Mouse (Mus musculus) CH12.LX (cell line): ENCODE data around the gene Spata18.

Source experiments
- CHD2 ChIP-seq: IDR thresholded peaks from 2 replicates; pipeline ENCODE4 v1.6.1; 2011; ENCODE audit warnings: low read length, improper control_type of control experiment
- CTCF ChIP-seq, 2 experiments: IDR thresholded peaks in 1 of 2; conservative IDR thresholded peaks in 1 of 2; 2 replicates each; pipeline ENCODE4 v1.5.1; 2011 to 2012; ENCODE audit warnings: low read depth in 2 of 2, low read length in 2 of 2, improper control_type of control experiment in 1 of 2, inconsistent platforms in 1 of 2, mild to moderate bottlenecking in 1 of 2, moderate library complexity in 1 of 2
- ELF1 ChIP-seq: IDR thresholded peaks from 2 replicates; pipeline ENCODE4 v1.6.1; 2014; ENCODE audit warnings: low read depth, mild to moderate bottlenecking, inconsistent platforms, low read length, improper control_type of control experiment
- EP300 ChIP-seq: IDR thresholded peaks from 2 replicates; pipeline ENCODE4 v1.6.1; 2011; ENCODE audit warnings: low read length, improper control_type of control experiment
- GABPA ChIP-seq: IDR thresholded peaks from 2 replicates; pipeline ENCODE4 v1.6.1; 2012; ENCODE audit warnings: low read depth, low read length, improper control_type of control experiment, inconsistent platforms; ENCODE audit not compliant: insufficient replicate concordance
- JUND ChIP-seq: conservative IDR thresholded peaks from 2 replicates; pipeline ENCODE4 v1.6.1; 2011; ENCODE audit warnings: low read depth, low read length, improper control_type of control experiment
- MXI1 ChIP-seq: IDR thresholded peaks from 2 replicates; pipeline ENCODE4 v1.6.1; 2011; ENCODE audit warnings: mild to moderate bottlenecking, low read depth, low read length, improper control_type of control experiment
- POLR2A ChIP-seq: IDR thresholded peaks from 2 replicates; pipeline ENCODE4 v1.6.1; 2011; ENCODE audit warnings: low read depth, mild to moderate bottlenecking, improper control_type of control experiment, low read length
- POLR2AphosphoS2 ChIP-seq: IDR thresholded peaks from 2 replicates; pipeline ENCODE4 v1.6.1; 2011; ENCODE audit warnings: low read depth, low read length, improper control_type of control experiment
- RAD21 ChIP-seq: IDR thresholded peaks from 2 replicates; pipeline ENCODE4 v1.6.1; 2011; ENCODE audit warnings: low read depth, mild to moderate bottlenecking, low read length, improper control_type of control experiment, moderate library complexity
- USF1 ChIP-seq: IDR thresholded peaks from 2 replicates; pipeline ENCODE4 v1.6.1; 2014; ENCODE audit warnings: low read depth, mild to moderate bottlenecking, inconsistent platforms, low read length, improper control_type of control experiment
- USF2 ChIP-seq: conservative IDR thresholded peaks from 2 replicates; pipeline ENCODE4 v1.6.1; 2011; ENCODE audit warnings: low read depth, low read length, improper control_type of control experiment

DNA sequence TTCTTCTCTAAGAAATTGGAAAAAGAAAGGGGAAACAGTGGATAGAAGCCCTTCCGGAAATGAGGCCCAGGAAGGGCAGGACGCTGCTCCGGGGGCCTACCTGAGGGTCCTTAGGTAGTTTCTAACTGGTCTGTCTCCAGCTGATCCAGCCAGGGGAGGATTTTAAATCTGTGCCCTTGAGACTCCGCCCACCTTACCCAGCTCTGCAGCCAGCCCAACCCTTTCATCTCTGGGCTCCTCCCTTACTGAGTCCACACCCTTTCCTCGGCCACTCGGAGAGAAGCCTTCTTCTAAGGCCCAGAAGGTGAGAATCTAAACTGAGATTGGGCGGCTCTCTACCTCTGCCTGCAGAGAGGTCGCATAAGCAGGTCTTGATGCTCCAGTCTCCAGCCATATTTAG, 18.9 kb upstream of the Spata18 start, which contains the start of gene Lrrc66:
- TF ChIP-seq POLR2A (no peak), ELF1 (no peak), USF2 (no peak), CTCF (conservative IDR thresholded peaks at IDR 0.05 in 1 of 2, IDR thresholded peaks at IDR 0.05 in 1 of 2; ENCODE audit: low read depth in 2 of 2, low read length in 2 of 2) (no peak), MXI1 (no peak), USF1 (no peak), GABPA (no peak), CHD2 (no peak), POLR2AphosphoS2 (no peak), RAD21 (no peak), JUND (no peak), EP300 (no peak)
